Mouse (Mus musculus): Measurements from ENCODE around the gene Abhd16a. TPM values are rescaled to one million over a fixed set of nuclear protein-coding genes. Genes with fewer than 3 reads are reported as not detected.

The Abhd16a gene
- total RNA-seq (2021): 10 to 100 TPM; 51.0 to 55.7 TPM

DNA sequence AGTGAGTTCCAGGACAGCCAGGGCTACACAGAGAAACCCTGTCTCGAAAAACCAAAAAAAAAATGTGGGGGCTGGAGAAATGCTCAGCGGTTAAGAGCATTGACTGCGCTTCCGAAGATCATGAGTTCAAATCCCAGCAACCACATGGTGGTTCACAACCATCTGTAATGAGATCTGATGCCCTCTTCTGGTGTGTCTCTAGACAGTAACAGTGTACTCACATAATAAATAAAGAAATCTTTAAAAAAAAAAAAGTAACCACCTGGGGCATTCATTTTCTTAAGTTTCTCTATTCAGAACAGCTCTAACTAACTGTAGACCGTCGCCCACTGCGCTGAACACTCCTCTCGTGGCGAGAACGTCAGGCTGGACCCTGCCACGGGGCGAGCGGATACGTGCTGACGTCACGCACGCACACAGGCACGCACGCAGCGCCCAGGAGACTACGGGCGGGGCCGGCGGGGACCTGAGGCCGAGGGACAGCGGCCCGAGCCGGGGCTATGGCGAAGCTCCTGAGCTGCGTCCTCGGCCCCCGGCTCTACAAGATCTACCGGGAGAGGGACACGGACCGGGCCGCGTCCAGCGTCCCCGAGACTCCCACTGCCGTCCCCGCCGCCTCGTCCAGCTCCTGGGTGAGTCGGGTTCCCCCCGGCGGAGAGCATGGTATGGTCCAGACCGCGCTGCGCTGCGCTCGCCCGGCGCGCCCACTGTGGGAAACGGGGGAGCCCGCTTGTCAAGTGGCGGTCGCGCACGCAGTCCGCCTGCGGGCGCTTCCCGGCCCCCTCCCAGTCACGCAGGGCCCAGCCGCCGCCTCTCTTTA is at the start of gene Abhd16a:
Gene Abhd16a, plus strand, starts transcription at position 439 of the 820 bp plus-strand sequence.
- peak; percentile 96 for DNase-seq
- intact Hi-C loops (cut with DNase I): loop anchor here (2.0 kb wide), 1 partner anchor 30 kb away; the partner anchor contains the start of gene Ddah2

DNA sequence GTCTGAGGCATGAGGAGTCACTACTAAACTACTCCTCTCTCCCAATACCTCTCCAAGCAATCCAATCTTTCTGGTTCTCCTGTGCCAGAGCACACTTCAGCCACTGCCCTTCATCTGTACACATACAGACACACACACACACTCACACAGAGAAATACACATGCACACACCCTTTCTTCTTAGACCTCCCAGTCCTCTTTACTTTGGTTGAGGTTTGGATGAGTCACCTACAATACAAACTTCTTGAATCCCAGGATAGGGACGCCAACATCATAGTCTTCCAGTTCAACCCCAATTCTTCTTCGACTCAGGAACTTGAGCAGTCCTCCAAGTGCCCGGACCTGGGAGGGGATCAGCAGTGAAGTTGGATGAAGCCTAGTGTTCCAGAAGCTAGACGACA is 45.3 kb upstream of the Abhd16a start:
- DNase-seq: peak in 1 of 2 experiments; percentile 1
- intact Hi-C loops (cut with DNase I): loop anchor here (2.0 kb wide), 1 partner anchor 15 kb away; the partner anchor contains the start of gene Sapcd1

DNA sequence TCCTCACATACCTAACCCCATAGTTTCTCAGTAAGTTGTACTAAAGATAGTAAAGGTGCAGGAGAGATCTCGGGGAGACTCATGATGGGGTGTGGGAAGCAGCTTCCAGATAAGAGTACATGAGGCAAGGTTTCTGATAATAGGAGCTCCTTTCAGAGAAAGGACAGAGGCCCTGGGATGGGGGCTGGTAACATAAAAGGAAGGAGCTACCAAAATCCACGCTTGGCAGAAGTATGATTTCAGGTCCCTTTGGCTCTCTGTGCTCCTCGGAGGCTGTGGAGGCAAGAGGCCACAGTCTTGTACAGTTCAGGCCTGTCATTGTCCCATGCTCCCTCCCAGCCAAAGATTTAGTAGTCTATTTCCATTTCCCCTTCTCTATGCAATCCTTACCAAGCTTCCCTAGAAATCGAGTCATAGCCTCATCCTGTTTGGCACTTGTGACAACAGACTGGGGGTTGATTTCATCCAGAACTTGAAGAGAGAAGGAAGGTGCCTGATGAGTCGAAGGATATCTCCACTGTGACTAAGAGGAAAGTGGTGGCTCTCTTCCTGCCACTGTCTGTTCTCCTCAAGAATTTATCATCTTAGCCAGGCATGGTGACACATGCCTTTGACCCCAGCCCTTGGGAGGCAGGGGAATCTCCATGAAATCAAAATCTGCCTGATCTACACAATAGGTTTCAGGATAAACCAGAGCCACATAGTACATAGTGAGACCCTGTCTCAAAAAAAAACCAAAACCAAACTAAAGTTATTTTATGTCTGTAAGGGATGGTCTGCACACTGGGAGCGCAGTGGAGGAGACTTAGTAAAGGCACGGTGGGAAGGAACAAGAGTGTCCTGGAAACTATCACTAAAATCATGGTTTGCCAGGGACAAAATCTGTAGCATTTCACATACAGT is 43.9 kb upstream of the Abhd16a start:
- intact Hi-C loops (cut with DNase I): loop anchor here (2.0 kb wide), 1 partner anchor 16 kb away; the partner anchor contains the start of gene Sapcd1
- no peak for DNase-seq

DNA sequence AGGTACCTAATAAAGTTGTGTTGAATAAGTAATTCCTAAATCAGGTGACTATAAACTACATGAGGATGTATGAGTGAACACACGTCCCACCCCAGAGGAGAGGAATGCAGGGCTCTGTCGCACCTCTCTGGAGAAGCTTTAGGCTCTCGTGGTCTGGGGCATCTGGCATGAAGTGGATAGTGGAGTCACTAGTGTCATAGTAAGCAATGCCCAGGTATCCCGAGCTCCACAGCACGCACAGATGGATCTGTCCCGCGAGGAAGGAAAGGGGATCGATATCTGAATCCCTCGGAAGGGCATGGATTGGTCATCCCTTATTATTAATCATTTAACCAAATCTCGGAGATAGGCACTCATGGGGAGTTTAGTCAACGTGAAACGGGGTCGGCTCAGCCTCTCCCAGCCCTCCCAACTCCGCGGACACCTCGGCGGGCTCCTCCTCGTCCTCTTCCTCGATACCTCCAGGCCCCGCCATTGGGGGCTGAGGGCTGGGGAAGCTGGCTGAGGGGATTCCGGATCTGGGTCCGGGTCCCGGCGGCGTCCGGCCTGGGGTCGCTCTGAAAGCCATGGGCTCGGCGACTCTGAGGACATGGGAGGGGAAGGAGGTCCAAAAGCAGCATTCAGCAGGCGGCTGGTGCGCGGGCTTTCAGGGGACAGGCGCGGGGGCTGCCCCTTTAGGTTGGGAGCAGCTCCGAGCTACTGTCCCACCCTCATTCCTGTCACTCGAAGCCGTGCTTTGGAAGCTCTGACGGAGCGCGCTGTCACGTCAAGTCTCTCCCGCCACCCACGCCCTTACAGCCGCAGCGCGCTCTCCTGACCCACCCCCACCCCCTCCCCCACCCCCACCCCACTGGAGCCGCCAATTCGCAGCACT is 43.0 kb upstream of the Abhd16a start:
- DNase-seq: no peak
- intact Hi-C loops (cut with DNase I): loop anchor here (2.0 kb wide), 1 partner anchor 17 kb away; the partner anchor contains the start of gene Sapcd1

DNA sequence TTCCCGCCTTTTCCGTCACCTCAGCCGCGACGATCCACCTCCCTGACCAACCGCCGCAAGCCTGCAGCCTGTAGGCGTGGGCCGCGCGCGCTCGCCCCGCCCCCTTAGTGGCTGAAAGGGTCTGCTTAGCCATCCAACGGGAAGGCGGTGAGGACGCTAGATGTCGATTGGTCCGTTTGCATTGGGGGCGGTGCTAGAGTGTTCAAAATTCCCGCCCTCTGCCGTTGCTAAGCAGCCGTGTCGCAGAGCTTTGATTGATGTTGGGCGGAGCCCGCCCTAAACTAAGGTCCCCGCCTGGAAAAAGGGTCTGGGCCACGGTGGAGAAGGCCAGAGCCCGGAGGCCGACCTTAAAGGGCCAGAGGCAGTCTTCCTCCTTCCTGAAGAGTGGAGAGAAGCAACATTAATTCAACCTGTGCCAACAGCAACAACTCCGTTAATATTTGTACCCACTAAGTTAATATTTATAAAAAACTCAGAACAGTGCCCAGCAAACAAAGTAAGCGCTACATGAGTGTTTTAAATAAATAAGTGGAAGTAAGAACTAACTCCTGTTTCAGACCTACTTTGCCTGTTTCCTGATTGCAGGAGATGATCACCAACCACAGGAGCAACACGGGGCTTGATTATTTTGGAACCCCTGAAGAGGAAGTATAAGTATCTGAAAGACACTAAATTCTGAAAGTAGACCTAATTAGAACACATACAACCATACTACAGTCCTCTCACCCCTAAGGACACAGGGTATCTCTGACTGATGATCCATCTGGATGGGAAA is 42.2 kb upstream of the Abhd16a start, which contains the start of gene Msh5:
Gene Msh5, minus strand, starts transcription at position 65 of the 775 bp plus-strand sequence.
- intact Hi-C loops (cut with DNase I): no loop called here
- peak; percentile 99 for DNase-seq

DNA sequence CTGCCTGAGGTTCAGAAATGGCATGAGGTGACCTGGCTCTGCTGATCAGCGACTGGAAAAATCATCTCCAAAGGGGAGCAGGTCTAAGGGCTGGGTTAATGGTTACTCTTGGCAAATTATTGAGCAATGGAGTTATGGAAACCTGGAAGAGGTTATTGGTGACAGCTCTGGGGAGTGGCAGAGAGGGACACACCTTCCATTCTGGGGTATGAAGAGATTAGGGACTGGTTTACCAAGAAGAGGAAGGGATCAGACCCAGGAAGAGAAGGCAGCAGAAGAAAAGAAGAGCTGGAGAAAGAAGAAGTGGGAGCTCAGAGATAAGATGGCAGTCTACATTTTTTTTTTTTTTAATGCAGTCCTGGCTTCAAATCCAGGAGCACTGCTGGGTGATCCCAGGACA is 41.4 kb upstream of the Abhd16a start:
- no peak for DNase-seq
- intact Hi-C loops (cut with DNase I): no loop called here

DNA sequence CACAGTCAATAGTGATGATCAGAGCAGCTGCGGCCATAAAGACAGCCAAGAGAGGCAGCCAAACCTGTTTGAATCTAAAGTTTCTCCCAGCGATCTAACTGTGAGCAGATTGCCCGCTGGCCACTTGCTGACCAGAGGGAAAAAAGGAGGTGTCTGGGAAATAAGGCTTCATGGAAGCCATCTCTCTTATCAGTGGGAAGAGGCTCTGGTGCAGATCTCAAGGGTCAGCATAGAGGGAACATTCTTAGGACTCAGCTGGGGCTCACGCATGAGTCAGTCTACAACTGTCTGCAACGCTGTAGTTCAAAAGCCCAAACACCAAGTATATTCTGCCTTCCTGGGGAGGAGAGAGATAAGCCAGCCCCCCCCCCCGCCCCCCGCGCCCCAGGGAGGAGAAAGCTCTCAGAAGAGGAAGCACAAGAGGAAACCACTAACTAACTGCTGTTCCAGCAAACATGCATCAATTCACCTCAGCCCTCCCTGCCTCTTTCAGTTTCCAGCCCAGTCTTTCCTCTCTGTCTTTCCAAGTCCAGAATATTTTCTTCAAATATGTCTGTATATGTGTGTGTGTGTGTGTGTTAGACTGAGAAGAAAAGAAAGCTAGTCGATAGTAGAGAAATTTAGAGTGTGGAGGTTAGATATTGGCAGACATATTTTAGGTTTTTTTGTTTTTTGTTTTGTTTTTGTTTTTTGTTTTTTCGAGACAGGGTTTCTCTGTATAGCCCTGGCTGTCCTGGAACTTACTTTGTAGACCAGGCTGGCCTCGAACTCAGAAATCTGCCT is 40.7 kb upstream of the Abhd16a start:
- intact Hi-C loops (cut with DNase I): no loop called here
- DNase-seq: peak; percentile 64 to 68

DNA sequence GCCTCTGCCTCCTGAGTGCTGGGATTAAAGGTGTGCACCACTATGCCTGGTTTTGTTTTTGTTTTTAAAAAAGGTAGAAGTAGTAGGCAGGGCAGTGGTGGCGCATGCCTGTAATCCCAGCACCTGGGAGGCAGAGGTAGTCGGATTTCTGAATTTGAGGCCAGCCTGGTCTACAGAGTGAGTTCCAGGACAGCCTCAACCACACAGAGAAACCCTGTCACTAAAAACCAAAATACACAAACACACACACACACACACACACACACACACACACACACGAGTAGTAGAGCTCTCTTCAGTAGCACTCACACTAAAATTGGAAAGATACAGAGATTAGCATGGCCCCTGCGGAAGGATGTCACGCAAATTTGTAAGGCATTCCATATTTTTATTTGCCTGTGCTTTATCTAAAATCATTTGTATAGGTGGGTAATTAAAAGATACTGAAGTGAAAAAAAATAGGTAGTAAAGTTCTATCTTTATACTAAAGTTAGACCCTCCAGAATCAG is 40.1 kb upstream of the Abhd16a start:
- DNase-seq: no peak

DNA sequence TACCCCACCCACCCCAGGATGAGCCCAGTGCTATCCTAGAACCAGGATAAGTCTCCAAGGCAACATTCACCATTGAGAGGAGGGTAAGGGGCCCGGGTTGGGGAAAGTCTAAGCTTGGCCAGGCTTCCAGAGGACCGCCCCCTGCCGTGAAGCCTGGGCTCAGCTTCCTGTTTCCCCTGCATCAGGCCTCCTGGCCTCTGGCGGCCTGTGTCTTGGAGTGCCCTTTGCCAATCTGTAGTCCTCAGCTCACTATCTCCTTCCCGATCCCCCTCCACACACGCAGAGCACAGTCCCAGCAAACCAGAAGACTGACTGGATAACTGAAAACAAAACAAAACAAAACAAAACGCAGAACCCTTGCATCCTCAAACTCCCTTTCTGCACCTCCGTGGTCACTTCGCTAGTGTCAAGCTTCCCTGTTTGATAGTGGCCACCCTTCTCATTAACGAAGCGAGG is 39.5 kb upstream of the Abhd16a start, which contains the start of gene Clic1:
Gene Clic1, plus strand, starts transcription at position 406 of the 456 bp plus-strand sequence.
- DNase-seq: peak; percentile 70 to 71
- intact Hi-C loops (cut with DNase I): no loop called here

More for the DNA sequence above, 40.1 kb upstream of the Abhd16a start:
- intact Hi-C loops (cut with DNase I): no loop called here

DNA sequence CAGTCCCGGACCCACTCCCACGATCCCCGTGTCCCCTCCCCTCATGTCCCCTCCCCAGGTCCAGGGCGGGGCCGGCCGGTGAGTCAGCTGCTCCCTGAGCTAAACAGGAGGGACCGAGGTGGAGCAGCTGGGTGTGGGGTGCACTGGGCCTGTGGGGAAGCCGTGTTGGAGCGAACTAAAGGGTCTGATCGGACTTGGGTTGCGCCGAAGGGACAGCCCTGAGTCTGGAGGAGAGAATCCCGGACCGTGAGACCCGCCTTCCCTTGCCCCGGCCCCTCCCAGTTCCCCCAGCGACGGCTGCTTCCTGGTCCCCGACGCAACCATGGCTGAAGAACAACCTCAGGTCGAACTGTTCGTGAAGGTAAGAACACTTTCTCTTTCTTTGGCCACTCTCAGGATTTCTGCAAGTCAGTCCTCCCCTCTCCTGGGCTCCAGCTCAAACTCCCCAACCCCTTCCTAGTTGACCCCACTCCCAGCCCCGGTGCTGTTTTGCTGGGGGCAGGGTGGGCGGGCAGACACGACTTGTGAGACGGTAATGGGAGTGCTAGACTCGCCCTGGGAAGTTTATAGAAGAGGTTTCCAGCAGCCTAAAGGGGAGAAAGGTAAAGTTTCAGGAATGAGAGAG is 38.8 kb upstream of the Abhd16a start:
- intact Hi-C loops (cut with DNase I): no loop called here
- DNase-seq: peak; percentile 87

DNA sequence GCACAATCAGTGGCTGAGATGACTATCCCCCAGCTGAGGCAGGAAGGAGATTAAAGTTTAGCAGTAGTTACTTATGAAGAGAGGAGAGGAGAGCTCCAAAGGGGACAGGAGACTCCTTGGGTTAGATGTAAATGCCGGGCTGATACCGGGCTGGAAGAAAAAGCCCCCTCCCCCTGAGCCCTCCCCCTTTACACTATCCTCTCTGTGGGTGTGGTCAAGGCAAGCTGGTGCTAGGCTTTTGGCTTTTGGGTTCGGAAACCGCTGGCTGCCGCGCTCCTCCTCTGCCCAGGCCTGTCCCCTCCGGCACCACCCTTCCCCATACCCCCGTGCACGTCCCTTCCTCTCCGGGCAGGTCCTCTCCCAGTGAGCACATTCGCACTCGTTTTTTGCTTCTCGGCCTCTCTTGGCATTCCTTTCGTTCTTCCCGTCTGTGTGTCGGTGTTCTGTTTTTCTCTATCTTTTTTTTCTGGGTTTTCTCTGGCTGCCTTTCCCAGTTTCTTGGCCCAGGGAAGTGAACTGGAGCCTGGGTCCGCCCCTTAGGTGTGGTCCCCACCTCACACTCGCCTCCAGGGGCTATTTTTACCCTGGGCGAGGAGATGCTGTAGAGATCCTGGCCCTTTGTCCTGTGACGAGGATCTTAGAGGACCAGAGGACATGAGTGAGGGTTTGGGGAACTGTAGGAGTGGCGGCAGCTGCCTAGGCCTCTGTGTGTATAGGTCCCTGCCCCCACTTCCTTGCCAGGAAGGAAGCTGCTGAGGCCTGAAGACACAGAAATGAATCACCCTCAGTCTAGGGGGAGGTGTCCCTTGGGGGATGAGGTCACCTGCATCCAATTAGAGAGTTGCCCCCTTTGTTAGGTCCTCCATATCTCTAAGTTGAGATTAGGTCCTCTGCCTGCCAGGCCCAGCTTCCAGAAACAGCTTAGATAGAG is 37.6 kb upstream of the Abhd16a start:
- peak; percentile 90 to 91 for DNase-seq
- intact Hi-C loops (cut with DNase I): no loop called here

DNA sequence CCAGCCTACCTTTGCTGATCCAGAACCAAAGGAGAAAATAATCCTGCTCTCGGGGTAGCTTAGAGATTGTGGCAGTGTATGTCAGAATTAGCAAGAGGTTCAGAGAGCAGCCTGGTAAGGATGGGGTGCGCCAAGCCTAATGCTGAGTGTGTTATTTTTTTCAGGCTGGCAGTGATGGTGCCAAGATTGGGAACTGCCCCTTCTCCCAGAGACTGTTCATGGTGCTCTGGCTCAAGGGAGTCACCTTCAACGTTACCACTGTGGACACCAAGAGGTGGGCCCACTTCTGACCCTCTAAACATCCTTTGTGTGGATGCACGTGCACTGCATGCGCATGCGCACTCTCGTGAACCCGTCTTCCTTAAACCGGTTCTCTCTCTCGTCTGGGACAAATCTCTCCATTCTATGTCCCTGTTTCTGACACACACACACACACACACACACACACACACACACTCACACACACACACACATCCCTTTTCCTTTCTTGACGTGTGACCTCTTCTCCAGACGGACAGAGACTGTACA is 36.7 kb upstream of the Abhd16a start:
- no peak for DNase-seq
- intact Hi-C loops (cut with DNase I): no loop called here

DNA sequence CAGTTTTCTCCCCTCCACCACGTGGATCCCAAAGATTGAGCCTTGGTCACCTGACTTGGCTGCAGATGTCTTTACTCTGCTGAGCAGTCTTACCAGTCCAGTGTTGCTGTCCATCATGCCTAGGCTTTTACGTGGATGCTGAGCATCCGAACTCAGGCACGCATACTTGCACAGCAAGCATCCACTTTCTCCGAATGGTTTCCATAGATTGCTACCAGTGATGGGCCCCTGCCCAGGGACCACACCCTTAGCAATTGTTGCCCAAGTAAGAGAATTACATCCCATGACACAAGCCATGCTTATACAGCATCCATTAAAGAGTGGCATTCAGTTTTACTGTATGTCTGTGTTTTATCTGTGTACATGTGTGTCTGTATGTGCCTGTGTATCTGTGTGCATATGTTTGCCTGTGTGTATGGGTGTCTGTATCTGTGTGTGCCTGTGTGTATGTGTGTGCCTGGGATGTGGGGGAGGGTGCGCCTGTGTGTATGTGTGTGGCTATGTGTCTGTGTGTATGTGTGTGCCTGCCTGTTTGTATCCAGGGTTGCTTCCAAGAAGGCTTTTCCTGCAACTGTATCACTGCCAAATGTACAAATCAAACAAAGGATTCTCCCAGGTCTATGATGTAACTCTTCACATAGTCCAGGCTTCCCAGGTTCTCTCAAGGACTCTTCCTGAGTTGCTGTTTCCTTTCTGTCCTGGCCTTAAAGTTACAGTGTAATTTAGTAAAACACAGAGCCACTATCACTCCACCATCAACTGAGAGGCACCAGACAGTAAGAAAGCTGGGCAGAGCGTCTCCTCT is 33.2 kb upstream of the Abhd16a start:
- no peak for DNase-seq
- intact Hi-C loops (cut with DNase I): no loop called here

DNA sequence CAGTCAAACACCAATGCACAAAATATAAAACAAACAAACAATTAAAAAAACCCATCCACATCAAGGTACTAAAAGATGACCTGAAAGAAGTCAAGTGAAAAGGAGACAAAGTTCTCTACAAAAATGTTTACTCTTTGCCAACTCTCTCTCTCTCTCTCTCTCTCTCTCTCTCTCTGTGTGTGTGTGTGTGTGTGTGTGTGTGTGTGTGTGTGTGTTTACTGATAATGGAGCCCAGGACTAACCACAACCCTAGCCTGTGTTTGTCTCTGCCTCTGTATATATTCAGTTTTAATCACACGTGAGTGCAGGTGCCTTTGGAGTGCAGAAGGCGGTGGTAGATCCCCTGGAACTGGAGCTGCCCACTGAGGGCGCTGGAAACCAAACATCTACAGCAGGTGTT is 32.0 kb upstream of the Abhd16a start:
- intact Hi-C loops (cut with DNase I): no loop called here
- DNase-seq: no peak

DNA sequence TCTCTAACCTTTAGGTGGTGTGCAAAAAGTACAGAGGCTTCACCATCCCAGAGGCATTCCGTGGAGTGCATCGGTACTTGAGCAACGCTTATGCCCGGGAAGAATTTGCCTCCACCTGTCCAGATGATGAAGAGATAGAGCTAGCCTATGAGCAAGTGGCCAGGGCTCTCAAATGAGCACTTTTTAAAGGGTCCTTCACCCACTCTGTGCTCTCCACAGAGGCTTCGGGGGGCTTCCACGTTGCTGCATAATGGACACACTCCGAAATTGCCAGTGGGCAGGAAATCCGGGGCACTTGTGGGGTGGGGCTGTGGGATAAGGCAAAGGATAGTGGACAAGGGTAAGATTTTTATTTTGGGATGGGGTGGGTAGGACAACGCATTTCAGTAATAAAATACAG is 30.7 kb upstream of the Abhd16a start:
- intact Hi-C loops (cut with DNase I): loop anchor here (2.0 kb wide), 1 partner anchor 30 kb away; the partner anchor contains the start of gene Abhd16a
- no peak for DNase-seq
